Mouse (Mus musculus): ENCODE data around the gene Txndc5.

Txndc5 gene

GRCm38 (mm10) chr13:38528687-38529294, at the start of gene Txndc5:
TSS of gene Txndc5 (minus strand) at chr13:38528824.
- DNase-seq: no peak

GRCm38 (mm10) chr13:38574668-38575067, 46.0 kb upstream of the Txndc5 start:
- no peak for DNase-seq

GRCm38 (mm10) chr13:38573281-38573680, 44.7 kb upstream of the Txndc5 start:
- DNase-seq: no peak

GRCm38 (mm10) chr13:38565245-38565644, 36.6 kb upstream of the Txndc5 start:
- no peak for DNase-seq

GRCm38 (mm10) chr13:38554611-38555010, 26.0 kb upstream of the Txndc5 start:
- DNase-seq: no peak

- no peak for DNase-seq
Observed at GRCm38 (mm10) chr13:38554210-38554609, 25.6 kb upstream of the Txndc5 start.

GRCm38 (mm10) chr13:38548681-38549080, 20.1 kb upstream of the Txndc5 start:
- no peak for DNase-seq

GRCm38 (mm10) chr13:38547717-38548116, 19.1 kb upstream of the Txndc5 start:
- DNase-seq: no peak

- no peak for DNase-seq
Observed at GRCm38 (mm10) chr13:38546754-38547153, 18.1 kb upstream of the Txndc5 start.

- no peak for DNase-seq
Observed at GRCm38 (mm10) chr13:38545460-38545859, 16.8 kb upstream of the Txndc5 start.

- no peak for DNase-seq
Observed at GRCm38 (mm10) chr13:38544769-38545445, 16.3 kb upstream of the Txndc5 start.

- no peak for DNase-seq
Observed at GRCm38 (mm10) chr13:38543455-38544125, 15.0 kb upstream of the Txndc5 start.

GRCm38 (mm10) chr13:38539192-38539900, 10.7 kb upstream of the Txndc5 start:
- DNase-seq: no peak

- DNase-seq: no peak
Observed at GRCm38 (mm10) chr13:38537521-38537920, 8.9 kb upstream of the Txndc5 start.

GRCm38 (mm10) chr13:38534731-38535130, 6.1 kb upstream of the Txndc5 start:
- no peak for DNase-seq

GRCm38 (mm10) chr13:38534016-38534415, 5.4 kb upstream of the Txndc5 start:
- DNase-seq: no peak

GRCm38 (mm10) chr13:38533461-38533860, 4.8 kb upstream of the Txndc5 start:
- DNase-seq: no peak

GRCm38 (mm10) chr13:38531498-38531897, 2.9 kb upstream of the Txndc5 start:
- no peak for DNase-seq

- DNase-seq: no peak
Observed at GRCm38 (mm10) chr13:38529576-38529975, 952 bp upstream of the Txndc5 start.

- peak; percentile 84 for DNase-seq
Observed at GRCm38 (mm10) chr13:38527797-38528650, 600 bp downstream of the Txndc5 start.

GRCm38 (mm10) chr13:38527041-38527796, 1.4 kb downstream of the Txndc5 start:
- DNase-seq: no peak

- DNase-seq: no peak
Observed at GRCm38 (mm10) chr13:38526116-38526515, 2.5 kb downstream of the Txndc5 start.

Measured in retina, postnatal 1 day (tissue).